Mouse (Mus musculus) testis, adult 2 months (tissue): ENCODE results near the gene Vps8. TPM values are rescaled to one million over a fixed set of nuclear protein-coding genes. Genes with fewer than 3 reads are reported as not detected.

Source experiments
- H3K27ac ChIP-seq: fragments of 200-500 bp; 2 replicates; pipeline ENCODE4 v1.5.1; 2012; ENCODE audit warnings: low read depth, low read length; ENCODE audit not compliant: control insufficient read depth, insufficient read depth
- H3K27me3 ChIP-seq: fragments of 200-500 bp; 2 replicates; pipeline ENCODE4 v1.6.1; 2012; ENCODE audit warnings: mild to moderate bottlenecking, low read length, moderate library complexity; ENCODE audit not compliant: control insufficient read depth, insufficient read depth
- H3K36me3 ChIP-seq: fragments of 200-500 bp; 2 replicates; pipeline ENCODE4 v1.6.1; 2012; ENCODE audit warnings: mild to moderate bottlenecking, low read length; ENCODE audit not compliant: control insufficient read depth, insufficient read depth
- H3K4me1 ChIP-seq: fragments of 200-500 bp; 2 replicates; pipeline ENCODE4 v1.6.1; 2012; ENCODE audit warnings: low read length; ENCODE audit not compliant: control insufficient read depth, insufficient read depth
- H3K4me3 ChIP-seq: fragments of 200-500 bp; 2 replicates; pipeline ENCODE4 v1.5.1; 2012; ENCODE audit warnings: low read depth, mild to moderate bottlenecking, low read length, moderate library complexity, mixed read lengths; ENCODE audit not compliant: control insufficient read depth
- CTCF ChIP-seq: fragments of 200-500 bp; IDR thresholded peaks from 2 replicates; pipeline ENCODE4 v1.5.1; 2012; ENCODE audit warnings: low read depth, mild to moderate bottlenecking, inconsistent platforms, low read length, moderate library complexity; ENCODE audit not compliant: control insufficient read depth, insufficient read depth, insufficient replicate concordance
- POLR2A ChIP-seq: fragments of 200-500 bp; IDR thresholded peaks from 2 replicates; pipeline ENCODE4 v1.6.1; 2012; ENCODE audit warnings: low read depth, mild to moderate bottlenecking, inconsistent platforms, low read length, moderate library complexity; ENCODE audit not compliant: control insufficient read depth
- polyA plus RNA-seq: library from polyadenylated mRNA; depleted of rRNA; stranded (reverse); fragments of >200 nt; gene quantifications from 2 replicates; pipeline ENCODE4 v1.2.3, GENCODE M21; 2012; rRNA removed

The Vps8 gene
- polyA plus RNA-seq, result 8.3 and 9.6 TPM in 2 replicates

GRCm38 (mm10) chr16:21422645-21423545 is at the start of gene Vps8:
Gene Vps8, plus strand, starts transcription at chr16:21423118.
- Histone ChIP-seq H3K27me3 (no peaks in the 10 kb centered on the region), H3K27ac (peak within 1 kb of the TSS; percentile 50), H3K4me1 (peaks cover 5% of the 10 kb centered on the region), H3K4me3 (peak within 1 kb of the TSS; percentile 87), H3K36me3 (no peaks in the 10 kb centered on the region)
- TF ChIP-seq CTCF (no peak), POLR2A (peak; percentile 65)

GRCm38 (mm10) chr16:21373316-21373960 is 49.5 kb upstream of the Vps8 start:
- Histone ChIP-seq H3K27me3 (no peaks in the 10 kb centered on the region), H3K36me3 (no peaks in the 10 kb centered on the region), H3K4me3 (no peak overlapping the region), H3K27ac (no peak overlapping the region), H3K4me1 (no peaks in the 10 kb centered on the region)
- TF ChIP-seq CTCF (no peak), POLR2A (no peak)

- no peaks in the 10 kb centered on the region for H3K27me3 ChIP-seq
- H3K4me3 ChIP-seq, result no peak overlapping the region
- no peaks in the 10 kb centered on the region for H3K4me1 ChIP-seq
- no peak for TF ChIP-seq POLR2A
- no peak for TF ChIP-seq CTCF
- no peak overlapping the region for H3K27ac ChIP-seq
- H3K36me3 ChIP-seq, result no peaks in the 10 kb centered on the region
These were observed 48.9 kb upstream of the Vps8 start for GRCm38 (mm10) chr16:21374067-21374466.

DNA sequence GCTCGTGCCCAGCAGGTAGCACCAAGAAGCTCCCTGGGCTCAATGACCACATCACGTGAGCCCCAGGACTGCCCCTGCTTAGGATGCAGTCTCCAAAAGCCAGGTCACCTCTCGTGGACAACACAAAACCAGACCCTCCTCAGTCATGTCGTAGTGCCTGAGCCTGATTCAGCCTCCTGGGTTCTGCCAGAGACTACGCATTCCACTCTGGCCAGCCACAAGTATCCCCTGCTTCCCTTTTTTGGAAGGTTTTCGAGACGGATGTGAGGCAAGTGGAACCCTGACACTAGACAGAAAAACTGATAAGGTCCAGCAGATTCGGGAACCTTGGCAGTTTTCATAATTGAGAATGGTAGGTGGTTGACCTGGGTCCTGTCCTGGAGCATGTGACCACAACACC is 47.8 kb upstream of the Vps8 start:
- TF ChIP-seq POLR2A (no peak), CTCF (no peak)
- no peaks in the 10 kb centered on the region for H3K4me1 ChIP-seq
- no peak overlapping the region for H3K27ac ChIP-seq
- no peaks in the 10 kb centered on the region for H3K27me3 ChIP-seq
- H3K4me3 ChIP-seq, result no peak overlapping the region
- no peaks in the 10 kb centered on the region for H3K36me3 ChIP-seq

DNA sequence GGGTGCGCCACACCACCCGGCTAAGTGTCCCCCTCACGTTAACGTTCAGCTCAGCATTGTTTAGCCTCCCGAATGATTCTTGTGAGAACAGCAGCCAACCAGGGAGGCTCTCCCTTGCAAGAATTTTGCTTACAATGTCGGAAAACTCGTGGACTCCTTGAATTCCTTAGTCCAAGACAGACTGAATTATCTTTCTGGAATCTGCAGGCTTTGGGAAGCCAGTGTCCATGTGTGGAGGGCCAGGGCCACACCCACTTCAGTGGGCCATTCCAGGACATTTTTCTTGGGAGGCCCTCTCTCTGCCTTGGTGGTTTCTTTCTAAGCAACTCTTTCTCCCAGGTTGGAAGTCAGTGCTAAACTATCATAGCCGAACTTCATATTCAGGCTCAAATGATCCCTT is 46.6 kb upstream of the Vps8 start:
- Histone ChIP-seq H3K36me3 (no peaks in the 10 kb centered on the region), H3K4me1 (no peaks in the 10 kb centered on the region), H3K27ac (no peak overlapping the region), H3K27me3 (no peaks in the 10 kb centered on the region), H3K4me3 (no peak overlapping the region)
- no peak for TF ChIP-seq POLR2A
- no peak for TF ChIP-seq CTCF

DNA sequence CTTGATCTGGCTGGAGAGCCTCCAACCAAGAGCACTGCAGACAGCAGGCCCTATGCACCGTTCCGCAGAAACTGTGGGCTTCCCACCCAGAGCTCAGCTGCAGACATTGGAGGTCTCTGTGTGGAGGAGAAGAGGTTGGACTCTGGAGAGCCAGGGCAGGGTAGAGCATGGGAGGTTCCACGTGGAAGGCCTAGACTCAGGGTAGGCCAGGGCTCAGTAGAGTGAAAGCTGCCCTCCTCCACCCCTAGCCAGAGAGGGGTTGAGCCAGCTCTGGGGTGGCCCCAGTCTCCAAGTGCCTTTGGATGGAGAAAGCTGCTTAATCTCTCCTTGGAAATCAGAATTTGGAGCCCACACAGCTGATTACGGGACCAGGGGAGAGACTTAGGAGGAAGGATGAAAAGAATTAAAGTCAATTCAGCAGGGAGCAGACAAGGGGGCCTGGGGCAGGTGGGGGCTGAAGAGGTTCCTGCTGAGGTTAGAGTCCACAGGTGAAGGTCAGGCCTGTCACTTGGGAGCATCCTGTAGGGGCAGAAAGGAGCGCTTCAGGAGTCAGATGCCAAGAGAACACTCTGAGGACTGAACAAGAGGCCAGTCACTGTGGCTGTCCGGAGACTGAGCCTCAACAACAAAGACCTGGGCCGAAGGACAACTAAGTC is 45.8 kb upstream of the Vps8 start:
- no peaks in the 10 kb centered on the region for H3K36me3 ChIP-seq
- H3K27me3 ChIP-seq, result no peaks in the 10 kb centered on the region
- H3K4me1 ChIP-seq, result no peaks in the 10 kb centered on the region
- TF ChIP-seq CTCF, result no peak
- TF ChIP-seq POLR2A, result no peak
- no peak overlapping the region for H3K27ac ChIP-seq
- no peak overlapping the region for H3K4me3 ChIP-seq

DNA sequence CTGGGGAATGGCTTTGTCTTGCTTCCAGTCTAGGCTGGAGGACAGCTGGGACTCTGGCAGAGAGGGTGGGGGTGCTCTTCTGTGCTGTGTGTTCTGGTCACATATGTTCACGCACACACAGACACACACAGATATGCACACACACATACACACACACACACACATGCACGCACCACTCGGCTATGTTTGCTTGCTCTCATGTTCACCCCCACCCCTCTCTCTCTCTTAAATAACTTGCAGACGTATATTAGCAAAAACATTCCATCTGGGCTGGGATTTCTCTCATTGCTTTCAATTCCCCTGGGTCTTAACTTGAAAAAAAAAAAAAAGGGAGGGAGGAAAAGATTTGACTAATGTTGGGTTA is 45.3 kb upstream of the Vps8 start:
- Histone ChIP-seq H3K4me1 (no peaks in the 10 kb centered on the region), H3K27me3 (no peaks in the 10 kb centered on the region), H3K27ac (no peak overlapping the region), H3K4me3 (no peak overlapping the region), H3K36me3 (no peaks in the 10 kb centered on the region)
- no peak for TF ChIP-seq CTCF
- TF ChIP-seq POLR2A, result no peak
